Mouse (Mus musculus) ES-E14 (cell line): Measurements from ENCODE around the gene Cuedc1. TPM values are rescaled to one million over a fixed set of nuclear protein-coding genes. Genes with fewer than 3 reads are reported as not detected.

Source experiments
- DNase-seq: peaks from one replicate; pipeline ENCODE4 v3.0.0-alpha.2; 2013; ENCODE audit warnings: low read depth, low spot score
- H3K27ac ChIP-seq: 2 replicates; pipeline ENCODE4 v1.5.1; 2012; ENCODE audit warnings: low read depth, mild to moderate bottlenecking, low read length, moderate library complexity, mixed read lengths; ENCODE audit not compliant: poor library complexity, insufficient read depth, severe bottlenecking
- H3K36me3 ChIP-seq: 2 replicates; pipeline ENCODE4 v1.6.1; 2012; ENCODE audit warnings: mild to moderate bottlenecking, low read length, moderate library complexity, mixed read lengths; ENCODE audit not compliant: control insufficient read depth, poor library complexity, insufficient read depth, severe bottlenecking
- H3K4me1 ChIP-seq, 2 experiments: fragments of 150-350 bp in 1 of 2; sonication (generic) in 1 of 2; 2 replicates each; pipeline ENCODE4 v1.6.1; 2012; ENCODE audit warnings: low read length in 2 of 2, mild to moderate bottlenecking in 1 of 2, mixed read lengths in 1 of 2; ENCODE audit not compliant: control insufficient read depth in 2 of 2, insufficient read depth in 2 of 2, poor library complexity in 1 of 2
- H3K4me3 ChIP-seq, 2 experiments: fragments of 150-350 bp in 1 of 2; sonication (generic) in 1 of 2; 2 replicates each; pipeline ENCODE4 v1.5.1; 2012; ENCODE audit warnings: low read length in 2 of 2, low read depth in 1 of 2, mild to moderate bottlenecking in 1 of 2, mixed read lengths in 1 of 2; ENCODE audit not compliant: insufficient read depth in 1 of 2, poor library complexity in 1 of 2, severe bottlenecking in 1 of 2
- H3K9ac ChIP-seq: 2 replicates; pipeline ENCODE4 v1.6.1; 2012; ENCODE audit warnings: low read depth, mild to moderate bottlenecking, low read length, mixed read lengths; ENCODE audit not compliant: poor library complexity, insufficient read depth, severe bottlenecking
- H3K9me3 ChIP-seq: fragments of 150-350 bp; sonication (generic); 2 replicates; pipeline ENCODE4 v1.6.1; 2012; ENCODE audit warnings: low read depth, mild to moderate bottlenecking, low read length; ENCODE audit not compliant: control insufficient read depth, insufficient read depth
- CHD2 ChIP-seq: IDR thresholded peaks from 2 replicates; pipeline ENCODE4 v1.6.1; 2014; ENCODE audit warnings: mild to moderate bottlenecking, low read depth, low read length, inconsistent platforms
- HCFC1 ChIP-seq: IDR thresholded peaks from 2 replicates; pipeline ENCODE4 v1.6.1; 2012; ENCODE audit warnings: low read length, inconsistent platforms, borderline replicate concordance; ENCODE audit not compliant: insufficient read depth
- MAFK ChIP-seq: IDR thresholded peaks from 2 replicates; pipeline ENCODE4 v1.6.1; 2014; ENCODE audit warnings: mild to moderate bottlenecking, low read depth, low read length, inconsistent platforms; ENCODE audit not compliant: insufficient read depth
- ZC3H11A ChIP-seq: IDR thresholded peaks from 2 replicates; pipeline ENCODE4 v1.6.1; 2012; ENCODE audit warnings: low read depth, mild to moderate bottlenecking, inconsistent platforms, low read length, borderline replicate concordance
- ZNF384 ChIP-seq: IDR thresholded peaks from 2 replicates; pipeline ENCODE4 v1.6.1; 2012; ENCODE audit warnings: low read depth, low read length, inconsistent platforms
- in situ Hi-C, 2 experiments: fragments of 600-800 bp; cut with MboI; formaldehyde crosslinking; loops; one replicate each; pipeline ENCODE4 v1.15.1; 2025; ENCODE audit warnings: low sequenced_read_pairs in 2 of 2, inconsistent platforms in 1 of 2; ENCODE audit not compliant: unreplicated experiment in 2 of 2
- total RNA-seq: library from RNA; depleted of rRNA; stranded (reverse); fragments of 300-350 nt; gene quantifications from 2 replicates; pipeline ENCODE4 v1.2.3, GENCODE M21; 2012

Cuedc1 gene
- total RNA-seq, 1 experiment: 8.7 TPM

DNA sequence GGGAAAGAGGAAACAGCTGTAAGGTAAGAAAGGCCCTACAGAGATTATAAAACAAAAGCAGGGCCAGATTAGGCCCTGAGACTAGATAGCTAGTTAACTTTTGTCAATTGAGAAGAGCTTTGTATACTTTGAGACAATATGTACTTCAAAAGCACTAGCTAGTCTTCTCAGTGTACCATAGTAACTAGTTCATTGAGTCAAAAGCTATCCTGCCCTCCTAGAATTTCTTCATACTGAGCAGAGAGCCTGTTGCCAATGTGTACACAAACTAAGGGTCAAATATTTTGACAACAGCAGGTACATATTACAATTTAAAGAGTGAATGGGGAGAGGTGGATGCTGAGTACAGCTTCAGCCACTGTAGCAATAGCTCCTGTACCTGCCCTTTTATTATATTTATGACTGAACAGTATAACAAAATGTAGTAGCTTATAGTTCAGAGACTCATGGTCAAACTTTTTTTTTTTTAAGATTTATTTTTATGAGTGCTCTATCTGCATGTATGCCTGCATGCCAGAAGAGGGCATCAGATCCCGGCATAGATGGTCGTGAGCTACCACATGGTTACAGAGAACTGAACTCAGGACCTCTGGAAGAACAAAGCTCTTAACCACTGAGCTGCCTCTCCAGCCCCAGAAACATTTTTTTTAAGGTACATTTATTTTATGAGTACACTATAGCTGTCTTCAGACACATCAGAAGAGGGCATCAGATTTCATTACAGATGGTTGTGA, 35.8 kb upstream of the Cuedc1 start:
- no peaks in the 10 kb centered on the region for H3K4me1 ChIP-seq
- in situ Hi-C loops: no loop called here
- H3K4me3 ChIP-seq: no peak overlapping the region
- H3K9ac ChIP-seq: no peak overlapping the region
- H3K36me3 ChIP-seq: no peaks in the 10 kb centered on the region
- TF ChIP-seq ZC3H11A: no peak
- no peak for TF ChIP-seq ZNF384
- TF ChIP-seq HCFC1: no peak
- TF ChIP-seq MAFK: no peak
- no peak for TF ChIP-seq CHD2
- no peak overlapping the region for H3K27ac ChIP-seq
- H3K9me3 ChIP-seq: no peaks in the 10 kb centered on the region
- DNase-seq: no peak

DNA sequence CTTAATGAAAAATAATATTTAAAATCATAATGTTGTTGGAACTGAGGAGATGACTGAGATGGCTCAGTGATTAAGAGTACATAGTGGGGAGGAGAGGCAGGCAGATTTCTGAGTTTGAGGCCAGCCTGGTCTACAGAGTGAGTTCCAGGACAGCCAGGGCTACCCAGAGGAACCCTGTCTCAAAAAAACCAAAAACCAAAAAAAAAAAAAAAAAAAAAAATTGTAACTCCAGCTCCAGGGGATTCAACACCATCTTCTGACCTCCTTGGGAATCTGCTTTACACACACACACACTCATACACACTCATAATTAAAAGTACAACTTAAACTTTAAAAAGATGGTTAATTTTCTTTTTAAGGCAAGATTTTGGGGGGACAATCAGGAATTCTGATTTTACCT, 32.1 kb upstream of the Cuedc1 start:
- Histone ChIP-seq H3K4me3 (no peak overlapping the region), H3K9me3 (no peaks in the 10 kb centered on the region), H3K36me3 (no peaks in the 10 kb centered on the region), H3K27ac (no peak overlapping the region), H3K4me1 (peaks cover 4% of the 10 kb centered on the region in 2 experiments; a peak in 2 of 4 replicates), H3K9ac (no peak overlapping the region)
- TF ChIP-seq ZNF384: peak; percentile 68
- TF ChIP-seq ZC3H11A: no peak
- no peak for DNase-seq
- in situ Hi-C loops: no loop called here

DNA sequence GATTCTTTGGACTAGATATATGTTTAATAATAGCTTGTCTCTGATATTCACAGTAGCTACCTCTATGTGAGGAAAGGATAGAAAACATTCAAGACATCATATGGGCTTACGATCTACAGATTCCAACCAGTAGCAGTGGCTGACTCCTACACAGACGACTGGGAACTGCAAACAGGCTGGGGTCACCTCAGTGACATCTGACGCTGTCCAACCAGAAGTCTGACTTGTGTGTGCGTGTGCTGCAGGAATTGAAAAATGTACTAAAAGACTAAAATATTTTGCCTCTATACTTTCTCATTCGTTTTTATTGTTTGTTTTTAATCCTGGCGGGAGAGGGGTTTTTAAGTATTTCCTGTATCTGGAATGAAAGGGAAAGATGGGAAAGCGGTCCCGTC, 30.7 kb upstream of the Cuedc1 start:
- Histone ChIP-seq H3K27ac (no peak overlapping the region), H3K9ac (peak overlapping the region; percentile 83), H3K4me3 (peak overlapping the region; percentile 75 to 91), H3K4me1 (peaks cover 4% of the 10 kb centered on the region in 2 experiments; a peak in 2 of 4 replicates), H3K36me3 (no peaks in the 10 kb centered on the region), H3K9me3 (no peaks in the 10 kb centered on the region)
- in situ Hi-C loops: no loop called here
- no peak for DNase-seq
- TF ChIP-seq MAFK (no peak), ZC3H11A (no peak), CHD2 (no peak), HCFC1 (no peak), ZNF384 (no peak)

DNA sequence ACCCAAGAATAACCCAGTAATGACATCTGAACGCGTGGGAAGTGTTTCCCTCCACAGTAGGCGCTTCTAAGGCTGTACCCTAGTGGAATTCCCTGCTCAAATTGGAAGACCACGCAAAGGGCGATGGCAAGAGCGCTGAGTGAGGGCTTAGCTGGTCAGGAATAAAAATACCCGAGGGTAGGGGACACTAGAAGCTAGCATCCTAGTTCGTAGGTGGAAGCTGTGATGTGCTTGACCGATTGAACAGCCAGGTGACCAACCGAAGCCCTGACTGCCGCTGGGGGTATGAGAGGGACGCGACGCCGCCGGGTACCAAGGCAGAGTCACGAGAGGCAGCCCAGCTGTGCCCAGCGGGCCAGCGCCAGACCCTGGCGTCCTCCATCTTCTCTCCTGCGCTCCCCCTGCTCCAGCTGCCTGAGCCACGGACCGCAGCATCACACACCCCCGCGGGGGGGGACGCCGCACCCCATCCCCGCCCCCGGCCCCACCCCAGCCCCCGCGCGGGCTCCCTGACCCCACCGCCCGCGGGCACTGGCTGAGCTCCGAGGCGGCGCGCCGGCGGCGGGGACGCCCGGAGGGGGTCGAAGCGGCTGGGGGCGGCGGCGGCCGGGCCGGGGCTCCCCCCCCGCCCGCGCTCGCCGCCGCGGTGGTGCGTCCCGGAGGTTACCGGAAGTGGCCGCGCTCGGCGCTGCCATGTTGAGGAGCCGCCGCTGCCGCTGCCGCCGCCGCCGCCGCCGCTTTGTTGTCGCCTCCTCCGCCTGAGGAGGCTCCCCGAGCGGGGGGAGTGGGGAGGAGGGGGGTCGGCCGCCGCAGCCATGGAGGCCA, 30.1 kb upstream of the Cuedc1 start, which contains the start of gene Vezf1:
Gene Vezf1, plus strand, starts transcription at position 694 of the 825 bp plus-strand sequence.
- no peaks in the 10 kb centered on the region for H3K36me3 ChIP-seq
- in situ Hi-C loops: no loop called here

More for the DNA sequence above, 30.1 kb upstream of the Cuedc1 start, which contains the start of gene Vezf1:
- peak within 1 kb of the TSS; percentile 35; the same call in 1 of the 2 replicates for H3K27ac ChIP-seq
- no peak for TF ChIP-seq MAFK
- TF ChIP-seq HCFC1: no peak
- TF ChIP-seq ZNF384: no peak
- TF ChIP-seq CHD2: no peak
- TF ChIP-seq ZC3H11A: no peak
- DNase-seq: no peak
- H3K9ac ChIP-seq: peak within 1 kb of the TSS; percentile 83
- H3K9me3 ChIP-seq: no peaks in the 10 kb centered on the region
- H3K4me3 ChIP-seq: peak within 1 kb of the TSS; percentile 75 to 91
- H3K4me1 ChIP-seq: peaks cover 4% of the 10 kb centered on the region in 2 experiments; a peak in 2 of 4 replicates
